27 mouse cellular contexts compared by ENCODE assay signal in the genomic region with DNA sequence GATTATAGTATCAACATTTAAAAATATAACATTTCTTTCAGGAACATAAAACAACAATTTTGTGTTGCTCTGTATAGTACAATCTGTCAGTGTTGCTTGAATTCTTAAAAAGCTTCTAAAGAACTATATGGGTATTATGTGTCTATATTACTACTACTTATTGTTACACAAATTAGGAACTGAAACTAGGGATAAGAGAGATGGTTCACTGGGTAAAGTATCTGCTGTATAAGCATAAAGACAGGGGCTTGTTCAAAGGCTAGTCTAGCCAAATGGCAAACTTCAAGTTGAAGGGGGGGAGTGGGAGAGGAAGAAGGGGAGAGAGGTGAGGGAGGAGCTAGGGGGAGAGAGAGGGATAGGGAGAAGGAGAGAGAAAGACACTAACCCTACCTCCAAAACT.
"Had no signal": no experiment of that assay in that cellular context is flagged by ENCODE, and none has a peak within 500 bp of the region (broad histone marks: within the 10 kb centered on the region; RNA-seq: fewer than 3 reads in every experiment).

No protein-coding gene starts in this region.

- H3K9ac ChIP-seq: heart, embryonic 13.5 days; heart, embryonic 15.5 days; hindbrain, embryonic 12.5 days; hindbrain, embryonic 15.5 days; limb, embryonic 13.5 days; limb, embryonic 15.5 days; liver, embryonic 12.5 days; liver, embryonic 14.5 days had no signal

- H3K9me3 ChIP-seq: heart, embryonic 13.5 days; heart, embryonic 15.5 days; hindbrain, embryonic 10.5 days; hindbrain, embryonic 12.5 days; hindbrain, embryonic 15.5 days; limb, embryonic 13.5 days; limb, embryonic 15.5 days; liver, embryonic 12.5 days had no signal

- H3K4me2 ChIP-seq: heart, embryonic 11.5 days; heart, embryonic 13.5 days; heart, embryonic 15.5 days; hindbrain, embryonic 12.5 days; hindbrain, embryonic 15.5 days; limb, embryonic 13.5 days; limb, embryonic 15.5 days; liver, embryonic 12.5 days had no signal

- DNase-seq: gastrocnemius, adult 2 months; gastrocnemius, postnatal 10 days; gastrocnemius, postnatal 25 days; heart, adult 11 months; heart, adult 2 months; heart, postnatal 14 days; heart, postnatal 36 days; kidney, adult 11 months; kidney, adult 8-10 months; kidney, postnatal 10 days; kidney, postnatal 25 days; kidney, postnatal 4 days; layer of hippocampus, adult 9-11 months; layer of hippocampus, postnatal 36 days; left cerebral cortex, postnatal 4 days had no signal

- H3K4me3 ChIP-seq: gastrocnemius, adult 2 months; heart, adult 2 months; heart, embryonic 13.5 days; heart, embryonic 15.5 days; hindbrain, embryonic 10.5 days; hindbrain, embryonic 12.5 days; hindbrain, embryonic 15.5 days; limb, embryonic 13.5 days; limb, embryonic 15.5 days; liver, embryonic 12.5 days had no signal

- H3K36me3 ChIP-seq: limb, embryonic 15.5 days had no signal

- H3K27ac ChIP-seq: gastrocnemius, adult 2 months; heart, adult 2 months; heart, embryonic 13.5 days; heart, embryonic 15.5 days; hindbrain, embryonic 10.5 days; hindbrain, embryonic 12.5 days; hindbrain, embryonic 15.5 days; hindbrain, postnatal 0 days; limb, embryonic 13.5 days; limb, embryonic 15.5 days; liver, embryonic 12.5 days; liver, embryonic 14.5 days had no signal

- ATAC-seq: hindbrain, postnatal 0 days; intestine, embryonic 16.5 days; liver, embryonic 12.5 days had no signal

- H3K27me3 ChIP-seq: heart, embryonic 13.5 days; heart, embryonic 15.5 days; hindbrain, embryonic 12.5 days; hindbrain, embryonic 15.5 days; limb, embryonic 13.5 days; limb, embryonic 15.5 days; liver, embryonic 12.5 days had no signal

- H3K4me1 ChIP-seq: heart, embryonic 15.5 days; hindbrain, embryonic 10.5 days; hindbrain, embryonic 12.5 days; hindbrain, embryonic 15.5 days; limb, embryonic 13.5 days; limb, embryonic 15.5 days; liver, embryonic 12.5 days had no signal
